Comparison of ENCODE assay signal across 8 mouse cellular contexts in the genomic region with DNA sequence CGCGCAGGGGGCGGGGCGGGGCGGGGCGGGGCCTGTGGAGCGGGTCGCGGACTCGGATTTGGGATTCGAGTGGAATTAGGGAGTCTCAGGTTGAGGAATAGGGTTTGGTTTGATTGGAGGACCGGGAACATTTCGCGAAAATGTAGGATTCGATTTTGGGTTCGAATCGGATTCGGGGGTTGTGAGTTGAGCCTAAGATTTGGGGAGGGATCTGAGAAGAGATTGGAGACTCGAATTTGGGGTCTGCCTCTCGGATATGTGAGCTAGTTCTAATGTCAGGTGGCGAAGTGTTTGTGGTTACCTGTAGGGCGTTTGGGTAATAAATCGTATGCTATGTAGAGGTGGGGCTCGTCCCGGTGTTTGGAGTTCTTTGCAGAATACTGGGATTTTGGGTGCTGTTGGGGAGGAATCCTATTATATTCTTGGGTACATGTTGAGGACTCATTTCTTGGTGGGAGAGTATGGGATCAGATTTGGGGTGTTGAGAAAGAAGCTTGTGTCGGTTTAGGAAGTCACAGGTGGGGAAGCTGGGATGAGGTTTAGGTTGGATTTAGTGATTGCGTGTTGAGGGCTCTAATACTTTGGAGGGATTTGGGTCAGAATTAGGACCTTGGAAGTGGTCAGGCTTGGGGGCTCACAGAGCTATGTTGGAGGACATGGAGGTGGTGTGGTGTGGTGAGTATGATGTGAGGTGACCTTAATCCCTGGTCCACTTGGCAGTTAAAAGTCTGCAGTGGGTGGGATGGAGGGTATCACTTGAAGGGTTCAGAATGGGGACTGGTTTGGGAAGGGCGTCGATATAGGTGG. TPM values are rescaled to one million over a fixed set of nuclear protein-coding genes. Genes with fewer than 3 reads are reported as not detected.
DNase-seq lines count a peak whose midpoint lies in the region; ATAC-seq and TF ChIP-seq lines count a peak whose summit lies in the region.

No protein-coding gene starts in this region.

- peak overlapping the region; percentile 80 for H3K4me3 ChIP-seq in kidney, adult 2 months (ENCODE audit: insufficient read depth, low read depth, low read length)
- peak overlapping the region; percentile 67 for H3K4me3 ChIP-seq in bone marrow macrophage, adult 2 months (ENCODE audit: insufficient read depth, low read length)
- H3K4me3 ChIP-seq in hindbrain, embryonic 12.5 days, result peak overlapping the region; percentile 86
- H3K4me3 ChIP-seq in midbrain, embryonic 12.5 days, result peak overlapping the region; percentile 90

- no peak for TF ChIP-seq CTCF in kidney, adult 2 months (conservative IDR thresholded peaks at IDR 0.05; ENCODE audit: insufficient read depth, insufficient read length, low read depth, low read length)
- TF ChIP-seq CTCF in bone marrow macrophage, adult 2 months (IDR thresholded peaks at IDR 0.05; ENCODE audit: low read depth, low read length), result no peak

- DNase-seq in kidney, adult 2 months, result no peak
- DNase-seq in kidney, adult 18-20 months, result no peak
- DNase-seq in thymus, postnatal 36 days, result no peak
- no peak for DNase-seq in layer of hippocampus, postnatal 36 days
- no peak for DNase-seq in urinary bladder, postnatal 36 days (ENCODE audit: low spot score in 2 of 2)

- no peaks in the 10 kb centered on the region for H3K9me3 ChIP-seq in hindbrain, embryonic 12.5 days (replicated peaks)
- no peaks in the 10 kb centered on the region for H3K9me3 ChIP-seq in midbrain, embryonic 12.5 days

- no peak for TF ChIP-seq POLR2A in kidney, adult 2 months (IDR thresholded peaks at IDR 0.05; ENCODE audit: low read depth, low read length)
- no peak for TF ChIP-seq POLR2A in bone marrow macrophage, adult 2 months (IDR thresholded peaks at IDR 0.05; ENCODE audit: borderline replicate concordance, low read depth, low read length)

- WGBS in kidney, adult 2 months, result 3% methylated on average over 29 of the region's 29 CpGs
- 9% methylated on average over 28 of the region's 29 CpGs for WGBS in hindbrain, embryonic 12.5 days
- WGBS in midbrain, embryonic 12.5 days, result 9% methylated on average over 29 of the region's 29 CpGs

- no peaks in the 10 kb centered on the region for H3K36me3 ChIP-seq in kidney, adult 2 months (ENCODE audit: control insufficient read depth, insufficient read depth, low read length)
- peaks cover 22% of the 10 kb centered on the region for H3K36me3 ChIP-seq in hindbrain, embryonic 12.5 days
- H3K36me3 ChIP-seq in midbrain, embryonic 12.5 days, result peaks cover 24% of the 10 kb centered on the region

- no peak overlapping the region for H3K27ac ChIP-seq in kidney, adult 2 months (ENCODE audit: insufficient read depth, low read depth, low read length)
- no peak overlapping the region for H3K27ac ChIP-seq in bone marrow macrophage, adult 2 months (ENCODE audit: insufficient read depth, low read depth, low read length)
- peak overlapping the region; percentile 91 for H3K27ac ChIP-seq in hindbrain, embryonic 12.5 days
- H3K27ac ChIP-seq in midbrain, embryonic 12.5 days (replicated peaks), result peak overlapping the region; percentile 91

- H3K4me1 ChIP-seq in kidney, adult 2 months (ENCODE audit: control insufficient read depth, insufficient read depth, low read length), result peaks cover 26% of the 10 kb centered on the region
- peaks cover 15% of the 10 kb centered on the region for H3K4me1 ChIP-seq in bone marrow macrophage, adult 2 months (ENCODE audit: control insufficient read depth, insufficient read depth, low read length)
- peaks cover 37% of the 10 kb centered on the region for H3K4me1 ChIP-seq in hindbrain, embryonic 12.5 days
- H3K4me1 ChIP-seq in midbrain, embryonic 12.5 days, result peaks cover 41% of the 10 kb centered on the region

- H3K9ac ChIP-seq in hindbrain, embryonic 12.5 days, result peak overlapping the region; percentile 92
- peak overlapping the region; percentile 97 for H3K9ac ChIP-seq in midbrain, embryonic 12.5 days (replicated peaks)

- H3K27me3 ChIP-seq in kidney, adult 2 months (replicated peaks; ENCODE audit: control insufficient read depth, insufficient read depth, low read length), result no peaks in the 10 kb centered on the region
- H3K27me3 ChIP-seq in hindbrain, embryonic 12.5 days, result no peaks in the 10 kb centered on the region
- H3K27me3 ChIP-seq in midbrain, embryonic 12.5 days, result no peaks in the 10 kb centered on the region

- no peak for ATAC-seq in hindbrain, embryonic 12.5 days (ENCODE audit: low FRiP score)
- no peak for ATAC-seq in midbrain, embryonic 12.5 days (ENCODE audit: low FRiP score, low read depth)

- H3K4me2 ChIP-seq in hindbrain, embryonic 12.5 days (replicated peaks), result peak overlapping the region; percentile 87
- H3K4me2 ChIP-seq in midbrain, embryonic 12.5 days (replicated peaks), result peak overlapping the region; percentile 98

RNA-seq across cellular contexts. Expression of gene Oaz1, which starts 0.8 kb away (rescaled TPM):
- 1,045 and 1,074 TPM in 2 replicates for polyA plus RNA-seq in kidney, adult 2 months (2012; rRNA removed)
- polyA plus RNA-seq in bone marrow macrophage, adult 2 months (2012; ENCODE audit: insufficient read depth, insufficient read length, missing spikeins), result 823 and 921 TPM in 2 replicates
- polyA plus RNA-seq in hindbrain, embryonic 12.5 days (2016; fragmentation: Nextera tagmentation; extraction: Ambion mirVana), result 1,255 and 1,389 TPM in 2 replicates
- polyA plus RNA-seq in midbrain, embryonic 12.5 days (2016; fragmentation: Nextera tagmentation; extraction: Ambion mirVana), result 1,390 and 1,564 TPM in 2 replicates
- 100 to 1,000 TPM; 484 to 486 TPM for total RNA-seq in layer of hippocampus, postnatal 36 days (2021)

RNA-seq across cellular contexts. Expression of gene Jsrp1, which starts 14.0 kb away (rescaled TPM):
- 0.20 and 3.2 TPM in 2 replicates for polyA plus RNA-seq in kidney, adult 2 months (2012; rRNA removed)
- polyA plus RNA-seq in bone marrow macrophage, adult 2 months (2012; ENCODE audit: insufficient read depth, insufficient read length, missing spikeins), result not detected in 2 replicates
- 0.83 and 1.7 TPM in 2 replicates for polyA plus RNA-seq in hindbrain, embryonic 12.5 days (2016; fragmentation: Nextera tagmentation; extraction: Ambion mirVana)
- polyA plus RNA-seq in midbrain, embryonic 12.5 days (2016; fragmentation: Nextera tagmentation; extraction: Ambion mirVana), result 0.38 and 0.50 TPM in 2 replicates
- total RNA-seq in layer of hippocampus, postnatal 36 days (2021), result 1 to 10 TPM; 2.3 to 2.5 TPM

RNA-seq across cellular contexts. Expression of gene Lingo3, which starts 16.6 kb away (rescaled TPM):
- polyA plus RNA-seq in kidney, adult 2 months (2012; rRNA removed), result 0.03 and 0.09 TPM in 2 replicates
- polyA plus RNA-seq in bone marrow macrophage, adult 2 months (2012; ENCODE audit: insufficient read depth, insufficient read length, missing spikeins), result not detected in 2 replicates
- 0.74 and 0.94 TPM in 2 replicates for polyA plus RNA-seq in hindbrain, embryonic 12.5 days (2016; fragmentation: Nextera tagmentation; extraction: Ambion mirVana)
- 0.77 and 1.0 TPM in 2 replicates for polyA plus RNA-seq in midbrain, embryonic 12.5 days (2016; fragmentation: Nextera tagmentation; extraction: Ambion mirVana)
- 10 to 100 TPM; 40.1 to 47.7 TPM for total RNA-seq in layer of hippocampus, postnatal 36 days (2021)

RNA-seq across cellular contexts. Expression of gene Amh, which starts 22.2 kb away (rescaled TPM):
- polyA plus RNA-seq in kidney, adult 2 months (2012; rRNA removed), result 0.17 and 0.23 TPM in 2 replicates
- not detected in 2 replicates for polyA plus RNA-seq in bone marrow macrophage, adult 2 months (2012; ENCODE audit: insufficient read depth, insufficient read length, missing spikeins)
- not detected in 2 replicates for polyA plus RNA-seq in hindbrain, embryonic 12.5 days (2016; fragmentation: Nextera tagmentation; extraction: Ambion mirVana)
- 0.10 TPM in 1 of 2 replicates, not detected in the other for polyA plus RNA-seq in midbrain, embryonic 12.5 days (2016; fragmentation: Nextera tagmentation; extraction: Ambion mirVana)
- 1 to 10 TPM; 3.9 to 4.2 TPM for total RNA-seq in layer of hippocampus, postnatal 36 days (2021)

RNA-seq across cellular contexts. Expression of gene Lsm7, which starts 27.7 kb away (rescaled TPM):
- 79.0 and 98.1 TPM in 2 replicates for polyA plus RNA-seq in kidney, adult 2 months (2012; rRNA removed)
- 49.7 and 54.3 TPM in 2 replicates for polyA plus RNA-seq in bone marrow macrophage, adult 2 months (2012; ENCODE audit: insufficient read depth, insufficient read length, missing spikeins)
- 214 and 250 TPM in 2 replicates for polyA plus RNA-seq in hindbrain, embryonic 12.5 days (2016; fragmentation: Nextera tagmentation; extraction: Ambion mirVana)
- 250 and 263 TPM in 2 replicates for polyA plus RNA-seq in midbrain, embryonic 12.5 days (2016; fragmentation: Nextera tagmentation; extraction: Ambion mirVana)
- total RNA-seq in layer of hippocampus, postnatal 36 days (2021), result 10 to 100 TPM; 40.0 to 47.7 TPM

Comparison
In these comparisons a context has a peak if more than half of its experiments do, and no peak if none do; other contexts are left out.
1. H3K27ac ChIP-seq: peak in hindbrain, embryonic 12.5 days (single experiment) and midbrain, embryonic 12.5 days (single experiment); none in kidney, adult 2 months (single experiment) and bone marrow macrophage, adult 2 months (single experiment).
2. Peak in every context shown above with its lines, with median percentiles within 50 percentile points of each other: H3K4me3 ChIP-seq.